19 mouse cellular contexts compared by ENCODE assay signal in genomic region chr10:61831741-61832140, GRCm38 (mm10). TPM values are rescaled to one million over a fixed set of nuclear protein-coding genes. Genes with fewer than 3 reads are reported as not detected.
DNase-seq lines count a peak whose midpoint lies in the region; ATAC-seq and TF ChIP-seq lines count a peak whose summit lies in the region.
"Had no signal": no experiment of that assay in that cellular context is flagged by ENCODE, and none has a peak within 500 bp of the region (broad histone marks: within the 10 kb centered on the region; RNA-seq: fewer than 3 reads in every experiment).

No protein-coding gene starts in this region.

- WGBS in hindbrain, embryonic 10.5 days: 88% methylated on average over 6 of the region's 6 CpGs
- 90% methylated on average over 6 of the region's 6 CpGs for WGBS in hindbrain, embryonic 13.5 days
- 73% methylated on average over 6 of the region's 6 CpGs for WGBS in embryonic facial prominence, embryonic 11.5 days
- WGBS in stomach, postnatal 0 days: 90% methylated on average over 6 of the region's 6 CpGs
- 94% methylated on average over 6 of the region's 6 CpGs for WGBS in forebrain, embryonic 15.5 days

- ATAC-seq in hindbrain, embryonic 13.5 days (ENCODE audit: low FRiP score): no peak
- ATAC-seq in embryonic facial prominence, embryonic 11.5 days (replicated peaks; ENCODE audit: insufficient number of reproducible peaks, low FRiP score, low TSS enrichment, low read depth): no peak
- ATAC-seq in stomach, postnatal 0 days (ENCODE audit: low FRiP score, low TSS enrichment): no peak
- no peak for ATAC-seq in forebrain, embryonic 15.5 days (replicated peaks)
- ATAC-seq: forebrain, embryonic 14.5 days; hindbrain, postnatal 0 days had no signal

- no peaks in the 10 kb centered on the region for H3K9me3 ChIP-seq in hindbrain, embryonic 10.5 days
- H3K9me3 ChIP-seq in hindbrain, embryonic 13.5 days: no peaks in the 10 kb centered on the region
- H3K9me3 ChIP-seq in embryonic facial prominence, embryonic 11.5 days (replicated peaks; ENCODE audit: control insufficient read depth, low read length): no peaks in the 10 kb centered on the region
- H3K9me3 ChIP-seq in stomach, postnatal 0 days (ENCODE audit: control insufficient read depth, low read length): no peaks in the 10 kb centered on the region
- H3K9me3 ChIP-seq in forebrain, embryonic 15.5 days: no peaks in the 10 kb centered on the region
- H3K9me3 ChIP-seq: embryonic facial prominence, embryonic 15.5 days; forebrain, embryonic 10.5 days; hindbrain, embryonic 12.5 days had no signal

- DNase-seq in hindbrain, embryonic 10.5 days (ENCODE audit: low spot score): peak; percentile 13
- peak; percentile 72 for DNase-seq in ES-CJ7 (ENCODE audit: low read depth, low spot score)
- peak; percentile 65 for DNase-seq in embryonic facial prominence, embryonic 11.5 days (ENCODE audit: low spot score)
- DNase-seq in stomach, postnatal 0 days (ENCODE audit: low spot score): no peak
- DNase-seq: adrenal gland, postnatal 36 days; cerebellum, adult 2 months; cerebellum, postnatal 10 days; heart, postnatal 36 days; kidney, adult 11 months had no signal

- H3K4me1 ChIP-seq in hindbrain, embryonic 10.5 days (replicated peaks): peaks cover 37% of the 10 kb centered on the region
- H3K4me1 ChIP-seq in hindbrain, embryonic 13.5 days (replicated peaks): peaks cover 10% of the 10 kb centered on the region
- H3K4me1 ChIP-seq in embryonic facial prominence, embryonic 11.5 days (ENCODE audit: control insufficient read depth, insufficient read depth, low read length): peaks cover 6% of the 10 kb centered on the region
- H3K4me1 ChIP-seq in stomach, postnatal 0 days (replicated peaks; ENCODE audit: control insufficient read depth, insufficient read depth): no peaks in the 10 kb centered on the region
- H3K4me1 ChIP-seq in forebrain, embryonic 15.5 days: no peaks in the 10 kb centered on the region

- TF ChIP-seq EP300 in stomach, postnatal 0 days (optimal IDR thresholded peaks at IDR 0.05): no peak

- H3K27ac ChIP-seq in hindbrain, embryonic 10.5 days: no peak overlapping the region
- no peak overlapping the region for H3K27ac ChIP-seq in hindbrain, embryonic 13.5 days
- no peak overlapping the region for H3K27ac ChIP-seq in embryonic facial prominence, embryonic 11.5 days (replicated peaks; ENCODE audit: low read depth, low read length)
- no peak overlapping the region for H3K27ac ChIP-seq in stomach, postnatal 0 days (replicated peaks)
- H3K27ac ChIP-seq in forebrain, embryonic 15.5 days (replicated peaks): no peak overlapping the region
- H3K27ac ChIP-seq: embryonic facial prominence, embryonic 15.5 days; heart, embryonic 13.5 days; hindbrain, embryonic 12.5 days; hindbrain, postnatal 0 days had no signal

- no peaks in the 10 kb centered on the region for H3K36me3 ChIP-seq in hindbrain, embryonic 10.5 days
- no peaks in the 10 kb centered on the region for H3K36me3 ChIP-seq in hindbrain, embryonic 13.5 days
- H3K36me3 ChIP-seq in embryonic facial prominence, embryonic 11.5 days (replicated peaks; ENCODE audit: control insufficient read depth, insufficient read depth, low read depth, low read length): no peaks in the 10 kb centered on the region
- H3K36me3 ChIP-seq in stomach, postnatal 0 days (ENCODE audit: control insufficient read depth, insufficient read depth, low read length): no peaks in the 10 kb centered on the region
- no peaks in the 10 kb centered on the region for H3K36me3 ChIP-seq in forebrain, embryonic 15.5 days
- H3K36me3 ChIP-seq: embryonic facial prominence, embryonic 15.5 days; forebrain, embryonic 10.5 days; heart, embryonic 13.5 days; hindbrain, embryonic 12.5 days had no signal

- no peak overlapping the region for H3K4me2 ChIP-seq in hindbrain, embryonic 13.5 days
- H3K4me2 ChIP-seq in embryonic facial prominence, embryonic 11.5 days (ENCODE audit: low read depth, low read length): no peak overlapping the region
- H3K4me2 ChIP-seq in stomach, postnatal 0 days (replicated peaks; ENCODE audit: low read depth): no peak overlapping the region
- H3K4me2 ChIP-seq in forebrain, embryonic 15.5 days (replicated peaks): no peak overlapping the region
- H3K4me2 ChIP-seq: embryonic facial prominence, embryonic 15.5 days; hindbrain, embryonic 12.5 days had no signal

- TF ChIP-seq CTCF in stomach, postnatal 0 days (IDR thresholded peaks at IDR 0.05; ENCODE audit: low read depth): no peak

- no peak overlapping the region for H3K9ac ChIP-seq in hindbrain, embryonic 13.5 days
- no peak overlapping the region for H3K9ac ChIP-seq in embryonic facial prominence, embryonic 11.5 days (replicated peaks; ENCODE audit: low read length)
- no peak overlapping the region for H3K9ac ChIP-seq in stomach, postnatal 0 days (ENCODE audit: low read length)
- no peak overlapping the region for H3K9ac ChIP-seq in forebrain, embryonic 15.5 days (replicated peaks)
- H3K9ac ChIP-seq: embryonic facial prominence, embryonic 15.5 days; heart, embryonic 13.5 days; hindbrain, embryonic 12.5 days had no signal

- no peaks in the 10 kb centered on the region for H3K27me3 ChIP-seq in hindbrain, embryonic 10.5 days (ENCODE audit: insufficient read depth, poor library complexity, severe bottlenecking)
- H3K27me3 ChIP-seq in hindbrain, embryonic 13.5 days: 0 out of 2 replicates have a peak, but pooled peaks cover 3% of the 10 kb centered on the region
- no peaks in the 10 kb centered on the region for H3K27me3 ChIP-seq in embryonic facial prominence, embryonic 11.5 days (ENCODE audit: control insufficient read depth, insufficient read depth, low read length)
- H3K27me3 ChIP-seq in stomach, postnatal 0 days (ENCODE audit: control insufficient read depth, insufficient read depth, low read length): no peaks in the 10 kb centered on the region
- no peaks in the 10 kb centered on the region for H3K27me3 ChIP-seq in forebrain, embryonic 15.5 days
- H3K27me3 ChIP-seq: CH12.LX; embryonic facial prominence, embryonic 15.5 days; hindbrain, embryonic 12.5 days had no signal

- H3K4me3 ChIP-seq in hindbrain, embryonic 10.5 days: no peak overlapping the region
- H3K4me3 ChIP-seq in hindbrain, embryonic 13.5 days: no peak overlapping the region
- H3K4me3 ChIP-seq in embryonic facial prominence, embryonic 11.5 days (ENCODE audit: low read depth, low read length): no peak overlapping the region
- H3K4me3 ChIP-seq in stomach, postnatal 0 days (ENCODE audit: low read depth, low read length): no peak overlapping the region
- H3K4me3 ChIP-seq in forebrain, embryonic 15.5 days: no peak overlapping the region
- H3K4me3 ChIP-seq: embryonic facial prominence, embryonic 15.5 days; erythroblast, embryonic 14.5 days; forebrain, embryonic 10.5 days; heart, embryonic 13.5 days; hindbrain, embryonic 12.5 days had no signal

RNA-seq across cellular contexts. Expression of gene H2afy2, which starts 47.8 kb away (rescaled TPM):
- polyA plus RNA-seq in hindbrain, embryonic 10.5 days (2016; fragmentation: Nextera tagmentation; extraction: Ambion mirVana): 297 and 325 TPM in 2 replicates
- polyA plus RNA-seq in hindbrain, embryonic 13.5 days (2015; fragmentation: Nextera tagmentation; extraction: Ambion mirVana): 334 and 351 TPM in 2 replicates
- polyA plus RNA-seq in embryonic facial prominence, embryonic 11.5 days (2014; fragmentation: Nextera tagmentation; extraction: Ambion mirVana): 319 and 335 TPM in 2 replicates
- polyA plus RNA-seq in stomach, postnatal 0 days (2015; fragmentation: Nextera tagmentation; extraction: Ambion mirVana): 26.0 and 28.7 TPM in 2 replicates
- polyA plus RNA-seq in forebrain, embryonic 15.5 days (2015; fragmentation: Nextera tagmentation; extraction: Ambion mirVana): 312 TPM in 2 replicates
- polyA plus RNA-seq: erythroblast, embryonic 14.5 days had no signal

Comparison
In these comparisons a context has a peak if more than half of its experiments do, and no peak if none do; other contexts are left out.
1. RNA of gene H2afy2, which starts 47.8 kb away (polyA plus RNA-seq): 319 to 335 TPM in embryonic facial prominence, embryonic 11.5 days, 334 to 351 TPM in hindbrain, embryonic 13.5 days, 297 to 325 TPM in hindbrain, embryonic 10.5 days and 312 TPM in forebrain, embryonic 15.5 days; 26.0 to 28.7 TPM in stomach, postnatal 0 days; every median in the first group is over 10 times any median in the second.